Mouse (Mus musculus): Measurements from ENCODE around the gene Adamts18. TPM values are rescaled to one million over a fixed set of nuclear protein-coding genes. Genes with fewer than 3 reads are reported as not detected.
"Not testable (repeated sequence)": the region's sequence is repeated elsewhere in the genome, so short reads cannot be mapped to it uniquely, and the experiment has no call there.

The Adamts18 gene
- polyA plus RNA-seq, 1 experiment, result not detected

- Histone ChIP-seq H3K4me1 (ENCODE audit: control insufficient read depth, insufficient read depth, low read length) (no peaks in the 10 kb centered on the region), H3K4me3 (replicated peaks; ENCODE audit: control insufficient read depth, low read depth, low read length) (no peak overlapping the region), H3K27ac (ENCODE audit: control insufficient read depth, insufficient read depth, low read depth, low read length, poor library complexity) (no peak overlapping the region)
- WGBS, result 58% methylated on average over 5 of the region's 5 CpGs
- TF ChIP-seq POLR2A (IDR thresholded peaks at IDR 0.05; ENCODE audit: borderline replicate concordance, control insufficient read depth, low read depth, low read length) (no peak), CTCF (IDR thresholded peaks at IDR 0.05; ENCODE audit: control insufficient read depth, insufficient read depth, low read length) (no peak)
Measured at GRCm38 (mm10) chr8:113801551-113801950, 47.0 kb downstream of the Adamts18 start.

DNA sequence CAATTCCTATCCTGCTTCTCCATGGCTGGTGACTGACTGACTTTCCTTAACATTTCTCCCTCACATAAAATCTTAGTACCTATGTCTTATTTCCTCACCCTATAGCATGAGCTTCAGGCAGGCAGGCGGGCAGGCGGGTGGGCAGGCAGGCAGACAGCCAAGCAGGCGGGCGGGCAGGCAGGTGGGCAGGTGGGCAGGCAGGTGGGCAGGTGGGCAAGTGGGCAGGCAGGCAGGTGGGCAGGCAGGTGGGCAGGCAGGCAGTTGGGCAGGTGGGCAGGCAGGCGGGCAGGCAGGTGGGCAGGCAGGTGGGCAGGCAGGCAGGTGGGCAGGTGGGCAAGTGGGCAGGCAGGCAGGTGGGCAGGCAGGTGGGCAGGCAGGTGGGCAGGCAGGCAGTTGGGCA, 48.0 kb downstream of the Adamts18 start:
- no CpG with 5 or more reads among the region's 5 CpGs for WGBS
- not testable (repeated sequence) for H3K4me1 ChIP-seq (ENCODE audit: control insufficient read depth, insufficient read depth, low read length); H3K27ac ChIP-seq (ENCODE audit: control insufficient read depth, insufficient read depth, low read depth, low read length, poor library complexity)

DNA sequence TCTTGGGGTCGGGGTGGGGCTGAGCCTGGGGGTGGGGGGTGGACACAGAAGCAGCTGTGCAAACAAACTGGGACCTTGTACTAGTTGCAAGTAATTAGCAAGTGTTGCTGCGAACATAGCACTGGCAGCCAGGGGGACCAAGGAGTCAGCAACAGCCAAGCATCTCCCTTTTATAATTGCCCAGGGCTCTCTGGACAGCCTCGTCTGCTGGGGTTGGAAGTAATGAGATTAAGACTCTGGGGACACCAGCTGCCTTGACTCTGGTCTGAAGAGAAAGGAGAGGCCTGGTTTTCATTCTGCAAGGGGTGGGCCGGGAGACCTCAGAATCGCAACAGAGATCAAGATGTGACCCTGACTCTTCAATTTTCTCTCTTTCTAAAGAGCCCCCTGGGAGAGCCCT, 49.0 kb downstream of the Adamts18 start:
- no peak for TF ChIP-seq POLR2A (IDR thresholded peaks at IDR 0.05; ENCODE audit: borderline replicate concordance, control insufficient read depth, low read depth, low read length)
- no peak for TF ChIP-seq CTCF (IDR thresholded peaks at IDR 0.05; ENCODE audit: control insufficient read depth, insufficient read depth, low read length)
- Histone ChIP-seq H3K4me1 (ENCODE audit: control insufficient read depth, insufficient read depth, low read length) (no peaks in the 10 kb centered on the region), H3K4me3 (replicated peaks; ENCODE audit: control insufficient read depth, low read depth, low read length) (no peak overlapping the region), H3K27ac (ENCODE audit: control insufficient read depth, insufficient read depth, low read depth, low read length, poor library complexity) (no peak overlapping the region)
- no CpG with 5 or more reads among the region's 5 CpGs for WGBS

More for the DNA sequence above, 48.0 kb downstream of the Adamts18 start:
- not testable (repeated sequence) for H3K4me3 ChIP-seq (replicated peaks; ENCODE audit: control insufficient read depth, low read depth, low read length)

GRCm38 (mm10) chr8:113791856-113792255, 56.7 kb downstream of the Adamts18 start:
- no CpG with 5 or more reads among the region's 13 CpGs for WGBS
- no peaks in the 10 kb centered on the region for H3K4me1 ChIP-seq (ENCODE audit: control insufficient read depth, insufficient read depth, low read length)
- H3K27ac ChIP-seq (ENCODE audit: control insufficient read depth, insufficient read depth, low read depth, low read length, poor library complexity), result no peak overlapping the region
- TF ChIP-seq CTCF (IDR thresholded peaks at IDR 0.05; ENCODE audit: control insufficient read depth, insufficient read depth, low read length) (no peak), POLR2A (IDR thresholded peaks at IDR 0.05; ENCODE audit: borderline replicate concordance, control insufficient read depth, low read depth, low read length) (no peak)
- no peak overlapping the region for H3K4me3 ChIP-seq (replicated peaks; ENCODE audit: control insufficient read depth, low read depth, low read length)

DNA sequence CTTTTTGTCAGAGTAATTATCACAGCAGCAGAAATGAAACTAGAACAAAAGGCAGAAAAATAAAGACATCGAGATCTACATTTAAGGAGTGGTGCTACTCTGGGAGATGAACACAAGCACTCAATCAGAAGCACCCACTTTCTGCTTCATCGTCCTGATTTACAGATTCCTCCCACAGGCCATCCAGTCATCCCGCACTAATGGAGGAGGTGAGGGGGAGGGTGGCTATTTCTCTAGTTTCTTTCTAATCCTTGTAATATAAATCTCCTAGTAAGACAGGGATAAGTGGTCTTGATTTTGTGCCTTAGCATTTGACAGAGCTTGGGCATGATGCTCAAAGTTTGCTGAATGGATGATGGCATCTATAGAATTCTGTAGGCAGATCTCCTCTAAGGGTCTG, 57.5 kb downstream of the Adamts18 start:
- H3K4me3 ChIP-seq (replicated peaks; ENCODE audit: control insufficient read depth, low read depth, low read length), result no peak overlapping the region
- no peak overlapping the region for H3K27ac ChIP-seq (ENCODE audit: control insufficient read depth, insufficient read depth, low read depth, low read length, poor library complexity)
- TF ChIP-seq CTCF (IDR thresholded peaks at IDR 0.05; ENCODE audit: control insufficient read depth, insufficient read depth, low read length) (no peak), POLR2A (IDR thresholded peaks at IDR 0.05; ENCODE audit: borderline replicate concordance, control insufficient read depth, low read depth, low read length) (no peak)
- H3K4me1 ChIP-seq (ENCODE audit: control insufficient read depth, insufficient read depth, low read length), result no peaks in the 10 kb centered on the region
- no CpG with 5 or more reads among the region's 3 CpGs for WGBS

GRCm38 (mm10) chr8:113783711-113784110, 64.8 kb downstream of the Adamts18 start:
- no peak for TF ChIP-seq CTCF (IDR thresholded peaks at IDR 0.05; ENCODE audit: control insufficient read depth, insufficient read depth, low read length)
- no peak for TF ChIP-seq POLR2A (IDR thresholded peaks at IDR 0.05; ENCODE audit: borderline replicate concordance, control insufficient read depth, low read depth, low read length)
- no CpG with 5 or more reads among the region's 3 CpGs for whole genome bisulfite sequencing

DNA sequence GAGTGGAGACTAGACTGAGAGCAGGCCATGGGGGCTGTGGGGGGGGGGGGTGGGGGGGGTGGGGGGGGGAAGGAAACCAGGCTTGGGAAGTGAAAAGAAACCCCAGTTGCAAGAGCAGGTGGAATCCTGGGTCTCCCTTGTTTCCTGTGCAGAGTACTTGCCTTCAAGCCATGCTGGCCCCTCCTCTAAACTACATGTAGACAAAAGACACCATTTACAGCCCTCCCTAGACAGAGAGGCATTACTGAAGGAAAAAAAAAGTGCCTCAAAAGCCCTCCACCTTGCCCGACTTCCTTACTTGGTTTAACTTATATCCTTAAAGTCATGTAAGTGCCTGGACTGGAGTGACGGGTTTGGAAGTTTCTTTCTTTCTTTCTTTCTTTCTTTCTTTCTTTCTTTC, 67.0 kb downstream of the Adamts18 start:
- 53% methylated on average over 2 of the region's 2 CpGs for WGBS
- no peak overlapping the region for H3K27ac ChIP-seq (ENCODE audit: control insufficient read depth, insufficient read depth, low read depth, low read length, poor library complexity)
- no peaks in the 10 kb centered on the region for H3K4me1 ChIP-seq (ENCODE audit: control insufficient read depth, insufficient read depth, low read length)
- H3K4me3 ChIP-seq (replicated peaks; ENCODE audit: control insufficient read depth, low read depth, low read length), result no peak overlapping the region
- TF ChIP-seq POLR2A (IDR thresholded peaks at IDR 0.05; ENCODE audit: borderline replicate concordance, control insufficient read depth, low read depth, low read length), result no peak
- TF ChIP-seq CTCF (IDR thresholded peaks at IDR 0.05; ENCODE audit: control insufficient read depth, insufficient read depth, low read length), result no peak

More at GRCm38 (mm10) chr8:113783711-113784110, 64.8 kb downstream of the Adamts18 start:
- no peak overlapping the region for H3K4me3 ChIP-seq (replicated peaks; ENCODE audit: control insufficient read depth, low read depth, low read length)
- no peaks in the 10 kb centered on the region for H3K4me1 ChIP-seq (ENCODE audit: control insufficient read depth, insufficient read depth, low read length)
- no peak overlapping the region for H3K27ac ChIP-seq (ENCODE audit: control insufficient read depth, insufficient read depth, low read depth, low read length, poor library complexity)

DNA sequence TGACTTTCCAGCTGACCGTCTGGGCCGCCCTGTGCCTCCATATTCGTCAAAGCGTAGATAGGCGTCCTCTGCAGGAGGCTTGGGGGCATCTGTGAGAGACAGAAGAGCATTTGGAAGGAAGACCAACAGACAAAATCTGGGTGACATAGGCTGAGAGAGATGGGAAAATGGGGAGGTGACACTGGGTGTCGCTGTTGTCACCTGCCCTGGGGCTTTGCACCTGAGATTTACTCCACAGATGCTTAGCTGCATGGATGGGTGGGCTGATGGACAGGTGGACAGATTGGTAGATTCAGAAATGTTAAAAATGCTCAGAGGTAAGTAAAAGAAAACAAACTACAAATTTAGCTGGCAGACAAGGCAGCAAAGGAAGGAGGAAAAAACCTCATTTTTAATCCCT, 73.2 kb downstream of the Adamts18 start:
- no peaks in the 10 kb centered on the region for H3K4me1 ChIP-seq (ENCODE audit: control insufficient read depth, insufficient read depth, low read length)
- no peak overlapping the region for H3K27ac ChIP-seq (ENCODE audit: control insufficient read depth, insufficient read depth, low read depth, low read length, poor library complexity)
- 75% methylated on average over 6 of the region's 6 CpGs for WGBS
- no peak overlapping the region for H3K4me3 ChIP-seq (replicated peaks; ENCODE audit: control insufficient read depth, low read depth, low read length)
- TF ChIP-seq CTCF (IDR thresholded peaks at IDR 0.05; ENCODE audit: control insufficient read depth, insufficient read depth, low read length), result no peak
- TF ChIP-seq POLR2A (IDR thresholded peaks at IDR 0.05; ENCODE audit: borderline replicate concordance, control insufficient read depth, low read depth, low read length), result no peak

- H3K4me1 ChIP-seq (ENCODE audit: control insufficient read depth, insufficient read depth, low read length), result no peaks in the 10 kb centered on the region
- WGBS, result 84% methylated on average over 8 of the region's 8 CpGs
- no peak for TF ChIP-seq CTCF (IDR thresholded peaks at IDR 0.05; ENCODE audit: control insufficient read depth, insufficient read depth, low read length)
- TF ChIP-seq POLR2A (IDR thresholded peaks at IDR 0.05; ENCODE audit: borderline replicate concordance, control insufficient read depth, low read depth, low read length), result no peak
- no peak overlapping the region for H3K4me3 ChIP-seq (replicated peaks; ENCODE audit: control insufficient read depth, low read depth, low read length)
- no peak overlapping the region for H3K27ac ChIP-seq (ENCODE audit: control insufficient read depth, insufficient read depth, low read depth, low read length, poor library complexity)
Measured at GRCm38 (mm10) chr8:113768861-113769410, 79.6 kb downstream of the Adamts18 start.
